Mouse (Mus musculus) WW6 (cell line): ENCODE measurements around the gene Slc2a4.
"Not testable (repeated sequence)": the region's sequence is repeated elsewhere in the genome, so short reads cannot be mapped to it uniquely, and the experiment has no call there.

Experiments
- DNase-seq: peaks from one replicate; pipeline ENCODE4 v3.0.0-alpha.2; 2013; ENCODE audit warnings: low read depth, low spot score

Slc2a4 gene

GRCm38 (mm10) chr11:69970775-69971174 lies 22.8 kb upstream of the Slc2a4 start:
- DNase-seq: no peak

- DNase-seq: no peak
Observed at GRCm38 (mm10) chr11:69970222-69970621, 22.2 kb upstream of the Slc2a4 start.

- no peak for DNase-seq
Observed at GRCm38 (mm10) chr11:69968793-69969192, 20.8 kb upstream of the Slc2a4 start.

- no peak for DNase-seq
Observed at GRCm38 (mm10) chr11:69966860-69967517, 19.0 kb upstream of the Slc2a4 start.

GRCm38 (mm10) chr11:69966006-69966859 lies 18.2 kb upstream of the Slc2a4 start:
- DNase-seq: no peak

- no peak for DNase-seq
Observed at GRCm38 (mm10) chr11:69965271-69966005, 17.4 kb upstream of the Slc2a4 start.

GRCm38 (mm10) chr11:69964650-69965270 lies 16.8 kb upstream of the Slc2a4 start, which contains the start of gene Cldn7:
Gene Cldn7, plus strand, starts transcription at chr11:69964779.
- no peak for DNase-seq

GRCm38 (mm10) chr11:69961841-69962240 lies 13.9 kb upstream of the Slc2a4 start:
- no peak for DNase-seq

GRCm38 (mm10) chr11:69960616-69961015 lies 12.6 kb upstream of the Slc2a4 start:
- DNase-seq: no peak

- no peak for DNase-seq
Observed at GRCm38 (mm10) chr11:69956218-69956617, 8.2 kb upstream of the Slc2a4 start.

- not testable (repeated sequence) for DNase-seq
Observed at GRCm38 (mm10) chr11:69955618-69956017, 7.6 kb upstream of the Slc2a4 start.

- no peak for DNase-seq
Observed at GRCm38 (mm10) chr11:69953267-69953915, 5.4 kb upstream of the Slc2a4 start.

- no peak for DNase-seq
Observed at GRCm38 (mm10) chr11:69952274-69952673, 4.3 kb upstream of the Slc2a4 start.

- no peak for DNase-seq
Observed at GRCm38 (mm10) chr11:69950807-69951459, 2.9 kb upstream of the Slc2a4 start.

GRCm38 (mm10) chr11:69948763-69949150 lies 769 bp upstream of the Slc2a4 start:
- peak; percentile 84 for DNase-seq

GRCm38 (mm10) chr11:69947337-69948065 lies 487 bp downstream of the Slc2a4 start:
- no peak for DNase-seq

- no peak for DNase-seq
Observed at GRCm38 (mm10) chr11:69945997-69946891, 1.7 kb downstream of the Slc2a4 start.

- DNase-seq: no peak
Observed at GRCm38 (mm10) chr11:69945216-69945615, 2.8 kb downstream of the Slc2a4 start.

- no peak for DNase-seq
Observed at GRCm38 (mm10) chr11:69940962-69941361, 7.0 kb downstream of the Slc2a4 start.
